Mouse (Mus musculus): ENCODE measurements at regions not wholly inside any gene's neighbourhood (a gene's known extent, or its start where the extent isn't known, plus 50 kb on each side); places are given as distances from the start of the nearest gene placed in this dataset.

DNA sequence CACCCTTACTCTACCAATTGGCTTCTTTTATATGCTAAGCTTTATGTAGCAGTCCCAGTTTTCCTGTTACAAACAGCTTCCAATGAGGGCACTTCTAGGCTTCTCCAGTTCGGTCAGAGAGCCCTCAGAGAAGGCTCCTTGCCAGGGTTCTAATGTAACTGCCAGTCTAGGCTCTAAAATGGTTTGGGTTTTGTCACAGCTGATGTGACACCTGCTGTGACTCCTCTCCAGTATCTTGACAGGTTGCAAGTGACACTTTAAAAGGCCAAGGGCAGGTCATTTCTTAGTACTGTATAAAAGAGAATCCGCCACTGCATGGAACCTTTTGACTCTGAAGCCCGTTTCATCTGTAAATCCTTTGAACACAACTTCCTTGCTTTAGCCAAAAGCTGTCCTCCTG lies 54.0 kb upstream of the Nedd9 start:
- intact Hi-C loops (cut with DNase I): no loop called here
- Histone ChIP-seq H3K36me3 (ENCODE audit: control insufficient read depth, insufficient read depth, low read length) (peaks cover 8% of the 10 kb centered on the region), H3K79me2 (replicated peaks; ENCODE audit: control insufficient read depth, insufficient read depth, low read length) (no peaks in the 10 kb centered on the region), H3K9ac (ENCODE audit: low read depth, low read length) (no peak overlapping the region), H3K4me3 (no peak overlapping the region), H3K27ac (no peak overlapping the region), H3K4me1 (ENCODE audit: control insufficient read depth, insufficient read depth, low read length) (peaks cover 5% of the 10 kb centered on the region), H3K27me3 (ENCODE audit: control insufficient read depth, insufficient read depth, low read length) (no peaks in the 10 kb centered on the region)
- WGBS: 30% methylated on average over 3 of the region's 3 CpGs
- no peak for DNase-seq
- no peak for TF ChIP-seq POLR2A (IDR thresholded peaks at IDR 0.05; ENCODE audit: insufficient read depth, low read depth, low read length)
- no peak for TF ChIP-seq EP300 (IDR thresholded peaks at IDR 0.05; ENCODE audit: insufficient read depth, low read depth, low read length)
- TF ChIP-seq CTCF (IDR thresholded peaks at IDR 0.05): no peak

DNA sequence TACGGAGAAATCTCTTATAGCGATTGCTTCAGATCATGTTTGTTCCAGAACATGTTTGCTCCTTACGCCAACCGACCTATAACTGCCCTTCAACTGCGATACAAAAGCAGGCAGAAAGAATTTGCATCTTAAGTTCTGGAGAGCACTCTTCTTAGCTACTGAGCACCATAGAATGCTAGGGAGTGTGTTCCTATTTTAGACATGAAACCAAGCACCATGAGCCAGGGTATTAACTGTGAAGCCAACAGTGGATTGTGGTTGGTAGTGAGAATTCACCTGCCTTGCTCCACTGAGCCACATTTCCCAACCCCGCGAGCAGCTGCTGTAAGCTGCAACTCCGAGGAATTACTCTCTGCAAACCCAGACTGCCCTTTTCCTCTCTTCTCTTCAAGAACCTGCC lies 58.9 kb upstream of the Nedd9 start:
- H3K36me3 ChIP-seq (ENCODE audit: control insufficient read depth, insufficient read depth, low read length): peaks cover 8% of the 10 kb centered on the region
- TF ChIP-seq CTCF (IDR thresholded peaks at IDR 0.05) (no peak), EP300 (IDR thresholded peaks at IDR 0.05; ENCODE audit: insufficient read depth, low read depth, low read length) (no peak), POLR2A (IDR thresholded peaks at IDR 0.05; ENCODE audit: insufficient read depth, low read depth, low read length) (no peak)
- no peaks in the 10 kb centered on the region for H3K27me3 ChIP-seq (ENCODE audit: control insufficient read depth, insufficient read depth, low read length)
- no peak overlapping the region for H3K27ac ChIP-seq
- no peak for DNase-seq
- 91% methylated on average over 8 of the region's 8 CpGs for WGBS
- H3K4me3 ChIP-seq: no peak overlapping the region
- H3K79me2 ChIP-seq (replicated peaks; ENCODE audit: control insufficient read depth, insufficient read depth, low read length): no peaks in the 10 kb centered on the region
- no peak overlapping the region for H3K9ac ChIP-seq (ENCODE audit: low read depth, low read length)
- intact Hi-C loops (cut with DNase I): loop anchor here (5.0 kb wide), 2 partner anchors 44 to 59 kb away; partner anchors contain the start of gene Nedd9
- H3K4me1 ChIP-seq (ENCODE audit: control insufficient read depth, insufficient read depth, low read length): peaks cover 3% of the 10 kb centered on the region; the same call in 1 of the 2 replicates

DNA sequence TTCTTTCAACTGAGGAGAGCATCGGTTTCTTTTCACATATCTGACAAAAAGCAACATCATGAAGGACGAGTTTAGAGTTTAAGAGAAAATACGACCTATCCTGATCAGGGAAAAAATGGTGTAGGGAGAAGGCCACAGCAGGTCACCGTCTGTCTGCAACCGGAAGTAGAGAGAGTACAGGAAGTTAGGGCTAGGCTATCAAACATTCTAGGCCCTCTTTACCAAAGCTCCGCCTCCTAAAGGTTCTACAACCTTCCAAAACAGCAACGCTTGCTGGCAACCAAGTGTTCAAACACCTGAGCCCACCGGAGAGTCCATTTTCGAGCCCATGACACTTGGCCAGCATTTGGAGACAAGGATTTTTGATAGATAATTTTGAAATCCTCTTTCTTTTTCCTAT lies 59.2 kb upstream of the Tmem170b start:
- Histone ChIP-seq H3K4me1 (ENCODE audit: control insufficient read depth, insufficient read depth, low read length) (peaks cover 1% of the 10 kb centered on the region; the same call in 1 of the 2 replicates), H3K9ac (ENCODE audit: low read depth, low read length) (no peak overlapping the region), H3K4me3 (no peak overlapping the region), H3K79me2 (replicated peaks; ENCODE audit: control insufficient read depth, insufficient read depth, low read length) (no peaks in the 10 kb centered on the region), H3K27ac (no peak overlapping the region), H3K36me3 (ENCODE audit: control insufficient read depth, insufficient read depth, low read length) (peaks cover 6% of the 10 kb centered on the region), H3K27me3 (ENCODE audit: control insufficient read depth, insufficient read depth, low read length) (no peaks in the 10 kb centered on the region)
- intact Hi-C loops (cut with DNase I): loop anchor here (5.0 kb wide), 2 partner anchors 44 to 59 kb away; partner anchors contain the start of gene Nedd9
- 79% methylated on average over 9 of the region's 9 CpGs for WGBS
- DNase-seq: no peak
- TF ChIP-seq EP300 (IDR thresholded peaks at IDR 0.05; ENCODE audit: insufficient read depth, low read depth, low read length) (no peak), POLR2A (IDR thresholded peaks at IDR 0.05; ENCODE audit: insufficient read depth, low read depth, low read length) (no peak), CTCF (IDR thresholded peaks at IDR 0.05) (no peak)

DNA sequence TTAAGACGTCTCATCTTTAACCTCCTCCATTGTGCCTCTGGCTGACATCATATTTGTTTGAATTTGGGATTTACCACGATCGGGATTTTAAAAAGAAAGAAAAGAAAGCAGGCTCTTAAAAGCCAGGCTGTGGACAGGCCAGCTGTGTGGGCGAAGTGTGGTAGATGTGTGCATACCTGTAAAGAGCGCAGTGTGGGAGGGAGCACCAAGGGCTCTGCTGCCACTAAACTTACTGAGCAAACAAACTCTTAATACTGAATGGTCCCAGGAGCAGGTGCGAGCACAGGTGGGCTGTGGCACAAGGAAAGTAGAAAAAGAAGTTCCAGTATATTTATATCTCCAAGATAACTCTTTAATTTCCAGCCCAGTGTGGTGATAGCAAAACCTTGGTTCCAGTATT lies 56.4 kb upstream of the Tmem170b start:
- 91% methylated on average over 6 of the region's 6 CpGs for WGBS
- TF ChIP-seq POLR2A (IDR thresholded peaks at IDR 0.05; ENCODE audit: insufficient read depth, low read depth, low read length) (no peak), CTCF (IDR thresholded peaks at IDR 0.05) (no peak), EP300 (IDR thresholded peaks at IDR 0.05; ENCODE audit: insufficient read depth, low read depth, low read length) (no peak)
- Histone ChIP-seq H3K4me1 (ENCODE audit: control insufficient read depth, insufficient read depth, low read length) (no peaks in the 10 kb centered on the region; the same call in 1 of the 2 replicates), H3K27me3 (ENCODE audit: control insufficient read depth, insufficient read depth, low read length) (no peaks in the 10 kb centered on the region), H3K36me3 (ENCODE audit: control insufficient read depth, insufficient read depth, low read length) (no peaks in the 10 kb centered on the region), H3K9ac (ENCODE audit: low read depth, low read length) (no peak overlapping the region), H3K79me2 (replicated peaks; ENCODE audit: control insufficient read depth, insufficient read depth, low read length) (no peaks in the 10 kb centered on the region), H3K27ac (no peak overlapping the region), H3K4me3 (no peak overlapping the region)
- intact Hi-C loops (cut with DNase I): loop anchor here (5.0 kb wide), 2 partner anchors 47 to 62 kb away; partner anchors contain the start of gene Nedd9
- DNase-seq: no peak

DNA sequence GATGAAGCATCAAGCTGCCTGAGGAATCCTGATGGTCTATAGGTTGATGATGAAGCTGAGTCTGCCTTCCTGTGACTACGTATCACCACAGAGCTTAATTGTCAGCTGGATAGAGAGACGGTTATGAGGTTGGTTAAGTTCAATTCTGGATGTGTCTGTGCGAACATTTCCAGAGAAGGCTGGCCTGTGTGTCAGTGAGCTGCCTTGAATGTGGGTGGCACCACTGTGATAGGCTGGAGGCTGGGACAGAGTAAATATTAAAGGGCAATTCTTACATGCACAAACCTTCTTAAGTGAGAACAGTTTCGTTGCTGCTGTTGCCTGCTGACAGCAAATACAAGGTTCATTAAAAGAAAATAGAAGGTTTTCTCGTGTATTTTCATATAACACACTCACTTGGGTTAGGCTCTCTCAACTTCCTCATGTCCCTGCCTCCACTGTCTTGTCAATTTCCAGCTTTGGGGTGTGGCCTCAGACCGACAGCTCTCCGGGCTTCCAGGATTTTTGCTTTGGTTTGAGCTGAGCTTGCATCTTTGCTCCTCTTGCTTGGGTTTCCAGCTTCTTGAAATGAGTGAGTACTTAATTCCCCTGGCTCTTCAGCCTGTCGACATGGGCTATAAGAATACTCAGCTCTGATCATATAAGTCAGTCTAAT lies 55.3 kb upstream of the Tmem170b start:
- WGBS: 66% methylated on average over 8 of the region's 8 CpGs
- intact Hi-C loops (cut with DNase I): no loop called here
- no peaks in the 10 kb centered on the region for H3K36me3 ChIP-seq (ENCODE audit: control insufficient read depth, insufficient read depth, low read length)
- H3K9ac ChIP-seq (ENCODE audit: low read depth, low read length): no peak overlapping the region
- no peaks in the 10 kb centered on the region for H3K79me2 ChIP-seq (replicated peaks; ENCODE audit: control insufficient read depth, insufficient read depth, low read length)
- no peaks in the 10 kb centered on the region for H3K27me3 ChIP-seq (ENCODE audit: control insufficient read depth, insufficient read depth, low read length)
- TF ChIP-seq EP300 (IDR thresholded peaks at IDR 0.05; ENCODE audit: insufficient read depth, low read depth, low read length): no peak
- TF ChIP-seq POLR2A (IDR thresholded peaks at IDR 0.05; ENCODE audit: insufficient read depth, low read depth, low read length): no peak
- no peak for TF ChIP-seq CTCF (IDR thresholded peaks at IDR 0.05)
- no peak for DNase-seq
- no peak overlapping the region for H3K4me3 ChIP-seq
- H3K27ac ChIP-seq: no peak overlapping the region
- H3K4me1 ChIP-seq (ENCODE audit: control insufficient read depth, insufficient read depth, low read length): no peaks in the 10 kb centered on the region; the same call in 1 of the 2 replicates

DNA sequence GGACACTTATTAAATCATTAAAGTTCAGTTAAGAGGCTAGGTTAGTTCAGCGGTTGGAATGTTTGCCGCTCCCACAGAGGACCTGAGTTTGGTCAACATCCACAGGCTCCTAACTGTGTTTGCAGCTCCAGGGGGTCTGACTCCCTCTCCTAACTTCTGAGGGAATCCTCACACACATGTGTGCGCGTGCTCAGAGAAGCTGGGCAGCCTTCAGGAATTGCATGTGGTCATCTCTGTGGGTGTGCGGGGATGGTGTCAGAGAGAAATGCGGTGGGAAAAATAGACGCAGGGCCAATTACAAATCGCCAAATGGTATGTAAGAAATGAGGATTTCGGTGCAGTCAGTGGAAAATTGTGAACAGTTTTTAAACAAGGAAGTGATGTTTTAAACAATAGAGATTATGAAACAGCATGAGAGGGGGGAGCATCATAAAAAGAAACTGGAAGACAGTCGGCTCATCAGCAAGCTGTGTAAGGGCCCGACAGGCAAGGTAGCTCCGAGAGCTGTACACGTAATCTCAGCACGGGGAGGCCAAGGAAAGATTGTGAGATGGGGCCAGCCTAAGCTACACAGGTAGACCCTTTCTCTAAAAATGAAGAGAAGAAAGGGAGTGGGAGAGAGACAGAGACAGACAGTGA lies 53.9 kb upstream of the Tmem170b start:
- Histone ChIP-seq H3K79me2 (replicated peaks; ENCODE audit: control insufficient read depth, insufficient read depth, low read length) (no peaks in the 10 kb centered on the region), H3K36me3 (ENCODE audit: control insufficient read depth, insufficient read depth, low read length) (no peaks in the 10 kb centered on the region), H3K9ac (ENCODE audit: low read depth, low read length) (no peak overlapping the region), H3K27me3 (ENCODE audit: control insufficient read depth, insufficient read depth, low read length) (no peaks in the 10 kb centered on the region), H3K27ac (no peak overlapping the region), H3K4me1 (ENCODE audit: control insufficient read depth, insufficient read depth, low read length) (no peaks in the 10 kb centered on the region; the same call in 1 of the 2 replicates), H3K4me3 (no peak overlapping the region)
- no peak for TF ChIP-seq EP300 (IDR thresholded peaks at IDR 0.05; ENCODE audit: insufficient read depth, low read depth, low read length)
- TF ChIP-seq CTCF (IDR thresholded peaks at IDR 0.05): no peak
- TF ChIP-seq POLR2A (IDR thresholded peaks at IDR 0.05; ENCODE audit: insufficient read depth, low read depth, low read length): no peak
- intact Hi-C loops (cut with DNase I): no loop called here
- no peak for DNase-seq
- 84% methylated on average over 14 of the region's 14 CpGs for WGBS

All from heart, adult 2 months (tissue).